Mouse (Mus musculus): ENCODE results near the gene Hnrnpul1.
A peak's percentile ranks its signal among the peaks of the same experiment; 100 is the strongest.
"Not testable (repeated sequence)": the region's sequence is repeated elsewhere in the genome, so short reads cannot be mapped to it uniquely, and the experiment has no call there.

Gene Hnrnpul1

DNA sequence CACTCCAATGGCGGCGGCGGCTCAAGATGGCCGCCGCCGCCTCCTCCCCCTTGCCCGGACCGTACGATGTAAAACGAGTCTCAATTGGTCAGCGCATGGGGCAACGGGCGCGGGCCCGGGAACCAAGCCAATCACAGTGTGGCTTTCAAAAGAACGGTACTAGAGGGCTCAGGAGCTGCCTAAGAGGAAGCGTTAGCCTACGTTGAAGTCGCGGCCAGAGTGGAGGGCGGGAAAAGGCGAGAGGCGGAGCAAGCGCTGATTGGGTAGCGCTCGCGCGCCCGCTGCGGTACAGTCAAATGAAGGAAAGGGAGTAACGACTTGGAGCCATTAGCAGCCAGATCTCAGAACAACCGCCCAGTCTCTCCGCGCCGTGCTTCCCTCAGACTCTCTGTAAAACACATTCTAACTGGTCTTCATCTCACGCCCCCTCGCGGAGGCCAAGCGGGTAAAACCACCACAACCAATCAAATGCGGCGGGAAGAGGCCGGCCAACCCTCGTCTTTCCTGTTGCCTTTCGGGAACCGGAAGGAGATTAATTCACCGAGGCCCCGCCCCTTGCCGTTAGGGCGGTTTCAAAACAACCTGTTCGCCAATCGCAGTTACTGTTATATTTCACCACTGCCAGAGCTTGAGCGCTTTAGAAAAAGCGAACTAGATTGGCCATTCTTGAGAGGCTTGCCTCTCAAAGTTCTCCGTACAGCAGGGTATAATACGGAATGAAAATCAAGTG lies at the start of gene Hnrnpul1:
Gene Hnrnpul1 (minus strand): TSS at position 20 of the 730 bp plus-strand sequence.
- DNase-seq, result peak; percentile 100

GRCm38 (mm10) chr7:25803460-25803859 lies 48.9 kb upstream of the Hnrnpul1 start:
- no peak for DNase-seq

- DNase-seq, result peak; percentile 57
Observed at GRCm38 (mm10) chr7:25802241-25803125, 47.9 kb upstream of the Hnrnpul1 start.

GRCm38 (mm10) chr7:25801031-25801430 lies 46.5 kb upstream of the Hnrnpul1 start:
- DNase-seq, result no peak

GRCm38 (mm10) chr7:25799369-25799768 lies 44.8 kb upstream of the Hnrnpul1 start:
- no peak for DNase-seq

GRCm38 (mm10) chr7:25798540-25798939 lies 44.0 kb upstream of the Hnrnpul1 start:
- DNase-seq, result no peak

- DNase-seq, result no peak
Observed at GRCm38 (mm10) chr7:25794775-25795174, 40.2 kb upstream of the Hnrnpul1 start.

DNA sequence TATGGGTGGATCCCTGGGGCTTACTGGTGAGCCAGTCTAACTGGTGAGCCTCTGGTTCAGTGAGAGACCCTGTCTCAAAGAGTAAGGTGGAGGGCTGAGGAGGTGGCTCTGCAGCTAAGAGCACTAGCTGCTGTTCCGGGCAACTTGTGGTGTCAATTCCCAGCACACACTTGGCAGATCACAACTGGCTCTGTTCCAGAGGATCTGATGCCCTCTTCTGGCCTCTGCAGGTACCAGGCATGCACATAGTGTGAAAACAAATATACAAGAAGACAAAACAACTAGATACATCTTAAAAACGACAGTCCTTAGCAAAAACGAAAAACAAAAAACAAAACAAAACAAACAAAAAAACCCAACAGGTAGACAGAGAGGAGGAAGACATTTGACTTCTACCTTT lies 39.1 kb upstream of the Hnrnpul1 start:
- DNase-seq, result no peak

GRCm38 (mm10) chr7:25792966-25793365 lies 38.4 kb upstream of the Hnrnpul1 start:
- not testable (repeated sequence) for DNase-seq

DNA sequence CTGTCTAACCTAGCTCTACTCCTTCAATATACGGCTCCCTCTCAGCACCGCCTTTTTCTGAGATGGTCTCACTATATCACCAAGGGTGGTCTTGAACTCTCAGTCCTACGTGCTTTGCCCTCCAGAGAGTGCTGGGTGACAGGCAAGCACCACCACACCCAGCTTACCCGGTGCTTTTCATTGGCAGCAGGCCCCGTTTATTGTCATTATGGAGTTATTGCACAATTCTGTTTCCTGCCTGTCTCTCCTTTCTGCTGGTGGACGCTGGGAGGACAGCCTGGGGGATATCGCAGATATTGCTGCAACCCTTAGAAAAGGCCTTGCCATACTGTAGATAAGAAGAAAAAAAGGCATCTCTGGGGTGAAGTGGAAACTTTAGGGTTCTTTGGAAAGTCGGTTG lies 36.1 kb upstream of the Hnrnpul1 start:
- no peak for DNase-seq

- DNase-seq, result no peak
Observed at GRCm38 (mm10) chr7:25789129-25789440, 34.5 kb upstream of the Hnrnpul1 start.

- DNase-seq, result peak; percentile 52
Observed at GRCm38 (mm10) chr7:25788220-25789128, 33.9 kb upstream of the Hnrnpul1 start, which contains the start of gene Axl. Axl (minus strand) TSS chr7:25788705.

- DNase-seq, result no peak
Observed at GRCm38 (mm10) chr7:25787456-25788219, 33.1 kb upstream of the Hnrnpul1 start.

GRCm38 (mm10) chr7:25786974-25787373 lies 32.4 kb upstream of the Hnrnpul1 start:
- DNase-seq, result no peak

GRCm38 (mm10) chr7:25785752-25786151 lies 31.2 kb upstream of the Hnrnpul1 start:
- no peak for DNase-seq

GRCm38 (mm10) chr7:25784808-25785207 lies 30.3 kb upstream of the Hnrnpul1 start:
- no peak for DNase-seq

- no peak for DNase-seq
Observed at GRCm38 (mm10) chr7:25783746-25784145, 29.2 kb upstream of the Hnrnpul1 start.

DNA sequence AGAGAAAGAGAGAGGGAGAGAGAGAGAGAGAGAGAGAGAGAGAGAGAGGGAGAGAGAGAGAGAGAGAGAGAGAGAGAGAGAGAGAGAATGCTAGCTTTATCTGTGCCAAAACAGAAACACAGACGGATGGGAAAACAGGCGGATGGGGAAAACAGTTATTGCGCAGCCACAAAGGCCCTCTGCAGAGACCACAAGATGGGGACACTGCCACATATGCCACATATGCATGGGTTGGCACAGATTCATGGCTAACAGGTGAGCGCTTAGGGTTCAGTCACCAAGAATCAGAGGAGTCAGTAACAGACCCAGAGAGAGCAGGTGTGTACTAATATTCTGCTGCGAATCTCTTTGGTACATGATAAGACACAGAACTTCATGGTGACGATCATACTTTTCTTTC lies 28.2 kb upstream of the Hnrnpul1 start:
- no peak for DNase-seq

DNA sequence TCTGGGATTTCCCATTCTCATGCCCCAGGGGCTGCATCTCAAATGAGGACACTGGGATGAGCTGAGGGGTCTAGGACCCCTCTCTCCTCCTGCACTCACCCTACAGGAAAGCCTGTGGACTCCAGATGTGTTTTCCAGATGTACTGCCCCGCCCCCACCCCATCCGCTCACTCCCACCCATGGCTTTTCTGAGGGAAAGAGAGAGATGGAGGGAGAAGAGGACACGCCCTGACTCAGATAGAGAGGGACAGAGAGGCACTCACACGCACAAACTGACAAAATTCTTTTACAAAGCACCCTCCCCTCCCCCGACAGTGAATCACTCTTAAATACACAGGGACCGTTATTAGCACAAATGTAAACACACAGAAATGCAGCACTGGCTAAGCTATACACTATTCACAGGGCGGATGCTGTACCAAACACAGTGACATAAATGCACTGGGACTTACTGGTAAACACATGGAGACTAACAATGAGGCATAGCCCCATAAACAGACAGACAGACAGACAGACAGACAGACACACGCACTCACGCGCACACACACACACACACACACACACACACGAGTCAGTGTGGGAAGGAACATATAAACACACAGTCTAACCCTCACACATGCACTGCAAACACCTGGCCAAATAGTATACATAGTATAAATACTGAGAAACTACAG lies 27.5 kb upstream of the Hnrnpul1 start:
- DNase-seq, result no peak

DNA sequence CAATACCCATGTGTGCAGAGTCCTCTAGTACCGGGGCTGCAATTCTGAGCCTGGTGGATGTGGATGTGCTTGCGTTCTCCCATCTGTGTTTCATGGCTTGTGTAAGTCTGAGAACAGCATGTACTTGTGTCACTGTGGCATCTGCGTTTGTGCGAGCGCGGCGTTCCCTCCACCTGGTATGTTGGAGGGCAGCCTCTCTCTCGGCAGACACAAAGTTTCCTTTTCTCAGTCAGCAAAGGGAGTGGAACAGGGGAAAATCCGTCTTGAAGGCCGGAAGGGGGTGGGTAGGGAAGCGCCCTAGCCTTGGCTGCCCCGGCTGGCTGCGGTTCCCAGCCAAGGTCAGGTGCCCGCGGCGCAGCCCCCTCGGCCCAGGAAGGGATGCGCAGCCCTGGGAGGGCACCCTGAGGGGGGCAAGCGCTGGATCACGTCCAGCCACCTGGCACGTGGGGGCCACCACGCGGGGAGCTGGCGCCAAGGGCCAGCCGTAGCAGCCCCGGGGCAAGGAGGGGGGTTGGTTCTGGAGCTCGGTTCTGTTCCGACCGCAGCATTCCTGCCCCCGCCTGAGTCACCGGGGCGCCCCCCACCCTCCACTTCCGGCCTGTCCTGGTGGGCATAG lies 26.9 kb upstream of the Hnrnpul1 start:
- DNase-seq, result no peak

- DNase-seq, result no peak
Observed at GRCm38 (mm10) chr7:25780753-25781152, 26.2 kb upstream of the Hnrnpul1 start.
